Mouse (Mus musculus) limb, embryonic 15.5 days (tissue): Measurements from ENCODE around the gene Pif1. TPM values are rescaled to one million over a fixed set of nuclear protein-coding genes. Genes with fewer than 3 reads are reported as not detected.

Experiments
- ATAC-seq: fragments of 200-750 bp; cut with Nextera tagmentation; 2 replicates; pipeline ENCODE4 v1.8.0; 2017; ENCODE audit warnings: low read depth, moderate TSS enrichment; ENCODE audit not compliant: insufficient number of reproducible peaks, low FRiP score, low TSS enrichment
- H3K27ac ChIP-seq: fragments of 300-500 bp; sonication (generic); 2 replicates; pipeline ENCODE4 v1.5.1; 2015; ENCODE audit warnings: moderate library complexity, mild to moderate bottlenecking, inconsistent platforms
- H3K27me3 ChIP-seq: fragments of 300-500 bp; sonication (generic); 2 replicates; pipeline ENCODE4 v1.6.1; 2015; ENCODE audit warnings: inconsistent platforms
- H3K36me3 ChIP-seq: fragments of 300-500 bp; sonication (generic); 2 replicates; pipeline ENCODE4 v1.6.1; 2015; ENCODE audit warnings: inconsistent platforms
- H3K4me1 ChIP-seq: fragments of 300-500 bp; sonication (generic); 2 replicates; pipeline ENCODE4 v1.6.1; 2015; ENCODE audit warnings: inconsistent platforms
- H3K4me2 ChIP-seq: fragments of 300-500 bp; sonication (generic); 2 replicates; pipeline ENCODE4 v1.6.1; 2015; ENCODE audit warnings: mild to moderate bottlenecking, inconsistent platforms
- H3K4me3 ChIP-seq: fragments of 300-500 bp; sonication (generic); 2 replicates; pipeline ENCODE4 v1.5.1; 2015; ENCODE audit warnings: mild to moderate bottlenecking, inconsistent platforms
- H3K9ac ChIP-seq: fragments of 300-500 bp; sonication (generic); 2 replicates; pipeline ENCODE4 v1.6.1; 2015; ENCODE audit warnings: inconsistent platforms
- H3K9me3 ChIP-seq: fragments of 300-500 bp; sonication (generic); 2 replicates; pipeline ENCODE4 v1.6.1; 2016; ENCODE audit warnings: inconsistent platforms
- WGBS: fragments of 180-500 bp; shearing (Covaris S2); methylation state at CpG from one replicate; pipeline ENCODE4 v1.1.7; 2015; 5-methylcytosine and 5-hydroxymethylcytosine counted together
- polyA plus RNA-seq: library from polyadenylated mRNA; unstranded; fragments of >200 nt; fragmentation: Nextera tagmentation; extraction: Ambion mirVana; gene quantifications from 2 replicates; pipeline ENCODE4 v1.2.1, GENCODE M21; 2015

Gene Pif1
- polyA plus RNA-seq, 1 experiment from 2014 or later: 8.9 TPM

- Histone ChIP-seq H3K27ac (no peak overlapping the region), H3K9ac (no peak overlapping the region)
- WGBS: 42% methylated on average over 9 of the region's 9 CpGs
Observed at GRCm38 (mm10) chr9:65606321-65607109, 19.6 kb downstream of the Pif1 start.

GRCm38 (mm10) chr9:65607120-65607519 lies 20.2 kb downstream of the Pif1 start:
- no peak overlapping the region for H3K27ac ChIP-seq
- ATAC-seq: no peak
- WGBS: 44% methylated on average over 2 of the region's 2 CpGs
- no peak overlapping the region for H3K9ac ChIP-seq
- no peaks in the 10 kb centered on the region for H3K27me3 ChIP-seq
- no peak overlapping the region for H3K4me2 ChIP-seq
- H3K4me1 ChIP-seq: peaks cover 13% of the 10 kb centered on the region
- no peaks in the 10 kb centered on the region for H3K36me3 ChIP-seq
- H3K9me3 ChIP-seq: no peaks in the 10 kb centered on the region
- no peak overlapping the region for H3K4me3 ChIP-seq

More at GRCm38 (mm10) chr9:65606321-65607109, 19.6 kb downstream of the Pif1 start:
- Histone ChIP-seq H3K4me3 (no peak overlapping the region), H3K4me1 (peaks cover 13% of the 10 kb centered on the region), H3K4me2 (no peak overlapping the region), H3K36me3 (no peaks in the 10 kb centered on the region), H3K9me3 (no peaks in the 10 kb centered on the region), H3K27me3 (no peaks in the 10 kb centered on the region)
- no peak for ATAC-seq

- Histone ChIP-seq H3K27ac (no peak overlapping the region), H3K4me1 (no peaks in the 10 kb centered on the region; the same call in 1 of the 2 replicates), H3K9ac (no peak overlapping the region), H3K9me3 (no peaks in the 10 kb centered on the region), H3K4me3 (no peak overlapping the region), H3K27me3 (no peaks in the 10 kb centered on the region), H3K4me2 (no peak overlapping the region), H3K36me3 (no peaks in the 10 kb centered on the region)
- WGBS: 84% methylated on average over 5 of the region's 5 CpGs
- ATAC-seq: no peak
Observed at GRCm38 (mm10) chr9:65611969-65612486, 25.1 kb downstream of the Pif1 start.

GRCm38 (mm10) chr9:65613098-65613497 lies 26.1 kb downstream of the Pif1 start:
- H3K27ac ChIP-seq: no peak overlapping the region
- ATAC-seq: no peak
- H3K4me3 ChIP-seq: no peak overlapping the region
- no peaks in the 10 kb centered on the region for H3K36me3 ChIP-seq
- H3K4me1 ChIP-seq: no peaks in the 10 kb centered on the region
- no peaks in the 10 kb centered on the region for H3K9me3 ChIP-seq
- H3K27me3 ChIP-seq: no peaks in the 10 kb centered on the region
- no peak overlapping the region for H3K9ac ChIP-seq
- WGBS: 21% methylated on average over 2 of the region's 2 CpGs
- no peak overlapping the region for H3K4me2 ChIP-seq

- H3K9ac ChIP-seq: no peak overlapping the region
- no peaks in the 10 kb centered on the region for H3K36me3 ChIP-seq
- no peak overlapping the region for H3K4me3 ChIP-seq
- no peak overlapping the region for H3K27ac ChIP-seq
- H3K4me2 ChIP-seq: no peak overlapping the region
- no peaks in the 10 kb centered on the region for H3K4me1 ChIP-seq
- H3K9me3 ChIP-seq: no peaks in the 10 kb centered on the region
- no peaks in the 10 kb centered on the region for H3K27me3 ChIP-seq
- no peak for ATAC-seq
- WGBS: 57% methylated on average over 3 of the region's 3 CpGs
Observed at GRCm38 (mm10) chr9:65619311-65619710, 32.4 kb downstream of the Pif1 start.

- whole genome bisulfite sequencing: 93% methylated on average over 4 of the region's 4 CpGs
- Histone ChIP-seq H3K4me1 (no peaks in the 10 kb centered on the region), H3K9ac (no peak overlapping the region), H3K27me3 (no peaks in the 10 kb centered on the region), H3K36me3 (no peaks in the 10 kb centered on the region), H3K4me3 (no peak overlapping the region), H3K27ac (no peak overlapping the region), H3K4me2 (no peak overlapping the region), H3K9me3 (no peaks in the 10 kb centered on the region)
- ATAC-seq: no peak
Observed at GRCm38 (mm10) chr9:65621196-65621595, 34.2 kb downstream of the Pif1 start.

GRCm38 (mm10) chr9:65621666-65622065 lies 34.7 kb downstream of the Pif1 start:
- no peaks in the 10 kb centered on the region for H3K27me3 ChIP-seq
- no peak overlapping the region for H3K4me3 ChIP-seq
- H3K4me1 ChIP-seq: no peaks in the 10 kb centered on the region
- WGBS: 70% methylated on average over 2 of the region's 2 CpGs
- no peak overlapping the region for H3K4me2 ChIP-seq
- no peak overlapping the region for H3K27ac ChIP-seq
- no peaks in the 10 kb centered on the region for H3K9me3 ChIP-seq
- ATAC-seq: no peak
- no peak overlapping the region for H3K9ac ChIP-seq
- H3K36me3 ChIP-seq: no peaks in the 10 kb centered on the region

GRCm38 (mm10) chr9:65622826-65623225 lies 35.9 kb downstream of the Pif1 start:
- no peak overlapping the region for H3K4me3 ChIP-seq

GRCm38 (mm10) chr9:65624266-65624665 lies 37.3 kb downstream of the Pif1 start:
- H3K27ac ChIP-seq: no peak overlapping the region
- WGBS: 59% methylated on average over 2 of the region's 2 CpGs
- H3K9ac ChIP-seq: no peak overlapping the region
- H3K36me3 ChIP-seq: no peaks in the 10 kb centered on the region
- peaks cover 7% of the 10 kb centered on the region for H3K4me1 ChIP-seq
- H3K4me2 ChIP-seq: no peak overlapping the region
- ATAC-seq: no peak
- no peak overlapping the region for H3K4me3 ChIP-seq
- no peaks in the 10 kb centered on the region for H3K9me3 ChIP-seq
- peaks cover 16% of the 10 kb centered on the region for H3K27me3 ChIP-seq

More at GRCm38 (mm10) chr9:65622826-65623225, 35.9 kb downstream of the Pif1 start:
- ATAC-seq: no peak
- H3K4me2 ChIP-seq: no peak overlapping the region
- no peak overlapping the region for H3K27ac ChIP-seq
- H3K36me3 ChIP-seq: no peaks in the 10 kb centered on the region
- H3K9ac ChIP-seq: no peak overlapping the region
- H3K4me1 ChIP-seq: no peaks in the 10 kb centered on the region
- H3K27me3 ChIP-seq: peaks cover 7% of the 10 kb centered on the region; the same call in 1 of the 2 replicates
- H3K9me3 ChIP-seq: no peaks in the 10 kb centered on the region
- 87% methylated on average over 5 of the region's 5 CpGs for WGBS

GRCm38 (mm10) chr9:65629025-65629766 lies 42.2 kb downstream of the Pif1 start, which contains the start of gene Rbpms2:
TSS of gene Rbpms2 (plus strand) at chr9:65629648.
- H3K27me3 ChIP-seq: peaks cover 30% of the 10 kb centered on the region
- peaks cover 24% of the 10 kb centered on the region for H3K4me1 ChIP-seq
- peak within 1 kb of the TSS; percentile 59 for H3K4me3 ChIP-seq
- H3K27ac ChIP-seq: peak within 1 kb of the TSS; percentile 77
- H3K4me2 ChIP-seq: peak within 1 kb of the TSS; percentile 94
- no peaks in the 10 kb centered on the region for H3K36me3 ChIP-seq
- no peak for ATAC-seq
- peak within 1 kb of the TSS; percentile 60 for H3K9ac ChIP-seq
- H3K9me3 ChIP-seq: no peaks in the 10 kb centered on the region
- WGBS: 2% methylated on average over 39 of the region's 40 CpGs

GRCm38 (mm10) chr9:65629767-65630630 lies 43.0 kb downstream of the Pif1 start:
- peaks cover 24% of the 10 kb centered on the region for H3K4me1 ChIP-seq
- WGBS: under 1% methylated on average over 63 of the region's 83 CpGs
- H3K27me3 ChIP-seq: peaks cover 30% of the 10 kb centered on the region
- H3K36me3 ChIP-seq: no peaks in the 10 kb centered on the region
- H3K4me2 ChIP-seq: peak overlapping the region; percentile 94
- H3K9ac ChIP-seq: peak overlapping the region; percentile 60
- peak overlapping the region; percentile 59 for H3K4me3 ChIP-seq
- peak overlapping the region; percentile 77 for H3K27ac ChIP-seq
- ATAC-seq: peak; percentile 89
- H3K9me3 ChIP-seq: no peaks in the 10 kb centered on the region
